Mouse (Mus musculus): ENCODE results near the gene Hdac10.

Hdac10 gene

DNA sequence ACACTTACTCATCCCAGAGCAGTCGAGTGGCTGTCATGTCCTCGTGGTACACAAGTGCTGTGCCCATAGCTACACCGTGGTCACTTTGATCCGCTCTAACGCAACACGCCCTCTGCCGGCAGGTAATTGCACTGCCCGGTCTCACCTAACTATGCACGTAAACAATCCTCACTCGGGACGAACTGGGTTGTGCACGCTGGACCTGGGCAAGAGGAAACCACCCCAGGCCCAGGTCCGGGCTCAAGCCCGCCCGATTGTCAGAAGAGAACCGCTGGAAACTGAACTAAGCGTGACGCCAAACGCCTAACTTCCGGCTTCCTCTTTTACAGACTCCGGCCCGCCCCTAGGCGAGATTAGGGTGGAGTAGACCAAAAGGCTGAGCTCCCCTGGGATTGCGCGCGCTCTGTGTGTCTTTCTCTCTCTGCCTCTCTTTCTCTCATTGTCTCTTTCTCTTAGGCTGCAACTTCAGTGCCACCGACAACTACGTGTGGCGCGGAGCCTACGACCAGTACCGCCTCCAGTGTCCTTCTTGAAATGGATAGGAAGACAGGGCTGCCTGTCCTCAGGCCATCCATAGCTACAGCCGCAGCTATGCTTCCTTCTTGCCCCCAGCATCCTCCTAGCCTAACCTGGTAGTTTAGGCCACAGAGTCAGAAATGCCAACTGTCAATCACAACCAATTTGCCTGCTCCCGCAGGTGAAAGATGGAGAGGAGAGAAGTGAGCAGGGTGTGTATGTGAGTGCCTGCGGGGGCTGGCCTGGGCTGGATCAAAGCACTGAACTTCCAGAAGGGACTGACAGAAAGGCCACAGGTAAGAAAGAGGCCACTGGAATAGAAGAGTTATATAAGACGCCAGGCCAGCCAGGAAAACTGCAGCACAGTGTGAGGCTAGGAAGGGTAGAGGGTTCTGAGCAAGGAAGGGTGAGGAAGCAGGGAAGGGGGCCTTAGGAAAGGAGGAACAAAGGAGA, at the start of gene Hdac10:
TSS of gene Hdac10 (minus strand) at position 319 of the 969 bp plus-strand sequence.
- CTCF ChIA-PET: interaction anchor here (0.6 to 3.4 kb wide), 3 partner anchors 17 to 117 kb away, joined by 3 to 15 read pairs (median 4); no protein-coding TSS in a partner anchor

DNA sequence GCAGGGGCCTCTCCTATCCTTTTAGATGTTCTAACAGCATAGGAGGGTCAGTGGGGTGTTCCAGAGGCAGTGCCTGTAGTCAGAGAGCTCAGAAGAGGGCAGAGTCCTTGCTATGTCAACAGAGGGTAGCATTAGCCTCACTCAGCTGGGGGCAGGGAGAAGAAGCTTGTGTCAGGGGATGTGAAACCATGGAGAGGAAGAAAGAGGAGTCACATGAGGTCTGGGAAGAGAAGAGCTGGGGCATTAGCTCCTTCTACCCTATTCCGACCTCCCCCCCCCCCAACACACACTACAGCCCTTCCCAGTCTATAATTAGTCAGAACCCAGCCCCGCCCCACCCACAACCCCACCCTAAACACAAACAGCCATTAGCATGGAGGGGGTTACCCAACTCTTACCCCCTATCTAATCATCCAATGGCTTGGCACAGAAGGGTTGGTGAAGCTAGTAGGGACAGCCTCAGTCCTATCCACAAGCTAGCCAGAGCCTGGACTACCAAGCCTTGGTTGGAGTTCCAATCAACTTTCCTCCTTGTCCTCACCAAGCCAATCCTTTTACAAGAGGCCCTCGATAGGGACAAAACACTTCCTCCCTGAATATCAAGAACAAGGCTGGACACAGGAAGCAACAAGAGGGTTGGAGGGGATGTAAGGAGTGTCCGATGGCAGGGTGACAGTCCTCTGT, 49.2 kb upstream of the Hdac10 start:
- CTCF ChIA-PET: interaction anchor here (0.5 to 0.8 kb wide), 2 partner anchors 10 to 50 kb away, joined by 3 to 5 read pairs; partner anchors contain the start of gene Hdac10

DNA sequence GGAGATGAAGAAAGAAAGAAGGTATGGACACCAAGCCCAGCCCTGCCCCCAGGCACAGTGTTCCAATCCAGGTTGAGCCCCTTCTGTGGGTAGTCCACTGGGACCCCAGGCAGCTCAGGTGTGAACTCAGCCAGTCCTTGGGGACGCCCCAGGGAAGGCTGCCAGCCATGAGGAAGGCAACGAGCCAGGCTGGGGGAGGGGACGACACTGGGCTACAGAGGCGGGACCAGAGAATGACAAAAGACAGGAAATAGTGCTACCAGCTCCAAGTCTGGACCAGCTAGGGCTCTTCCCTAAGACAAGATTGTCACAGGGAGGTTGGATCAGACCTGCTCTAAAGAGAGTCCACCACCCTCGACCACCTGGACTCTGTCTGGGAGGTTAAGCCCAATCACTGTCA, 48.6 kb upstream of the Hdac10 start:
- CTCF ChIA-PET: interaction anchor here (0.5 to 0.8 kb wide), 2 partner anchors 9 to 49 kb away, joined by 3 to 5 read pairs; partner anchors contain the start of gene Hdac10

DNA sequence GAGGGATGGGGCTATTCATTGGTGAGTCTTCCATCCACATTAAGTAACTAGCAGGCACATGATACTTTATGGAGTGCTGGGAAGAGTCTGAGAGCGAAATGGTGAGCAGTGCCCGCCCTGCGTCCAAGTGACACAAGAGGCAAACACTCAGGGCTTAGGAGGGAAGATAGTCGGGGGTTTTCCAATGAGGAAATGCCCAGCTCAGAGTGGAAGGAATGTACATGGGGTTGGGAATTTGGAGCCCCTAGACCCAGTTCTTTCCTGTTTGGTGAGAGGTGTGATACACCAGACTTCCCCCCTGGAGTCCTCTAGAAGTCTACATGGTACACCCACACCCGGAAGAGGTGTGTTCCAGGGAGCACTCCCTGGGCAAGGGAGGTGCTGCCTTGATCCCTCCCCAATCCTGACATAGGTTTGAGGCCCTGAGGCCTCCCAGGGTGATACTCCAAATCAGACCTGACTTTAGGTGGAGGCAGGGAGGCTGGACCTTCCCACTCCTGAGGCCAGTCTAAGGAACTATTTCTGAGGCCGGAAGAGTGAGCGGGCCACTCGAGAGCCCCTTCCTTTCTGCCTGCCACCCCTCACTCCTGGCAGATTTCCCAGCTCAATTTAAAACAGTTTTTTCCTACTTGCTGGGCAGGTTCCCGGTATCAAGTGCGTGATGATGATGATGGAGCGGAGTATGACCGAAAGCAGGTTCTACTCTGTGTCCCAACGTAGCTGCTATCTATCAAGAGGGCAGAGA, 47.1 kb upstream of the Hdac10 start:
- CTCF ChIA-PET: interaction anchor here (0.6 kb wide), 1 partner anchor 11 kb away, joined by 21 read pairs; no protein-coding TSS in a partner anchor

DNA sequence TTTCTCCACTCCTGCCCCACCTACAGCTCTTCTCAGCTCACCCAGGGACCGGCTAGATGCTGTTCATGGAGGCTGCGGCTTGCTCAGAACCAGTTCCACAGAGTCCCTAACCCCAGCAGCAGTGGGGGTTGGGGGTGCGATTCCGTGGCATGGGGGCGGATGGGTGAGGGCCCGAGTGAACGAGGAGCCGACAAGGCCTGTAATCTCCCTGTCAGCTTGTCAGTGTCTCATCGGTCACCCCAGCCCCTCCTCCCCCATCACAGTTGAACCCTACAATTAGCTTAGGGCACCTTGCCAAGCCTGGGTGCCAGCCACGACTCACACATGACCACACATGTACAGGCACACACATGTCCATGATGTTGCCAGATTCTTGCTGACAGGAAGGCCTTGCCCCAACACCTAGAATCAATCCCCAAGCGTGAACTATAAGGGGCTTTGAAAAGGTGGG, 46.4 kb upstream of the Hdac10 start:
- CTCF ChIA-PET: interaction anchor here (0.6 kb wide), 1 partner anchor 12 kb away, joined by 21 read pairs; no protein-coding TSS in a partner anchor

DNA sequence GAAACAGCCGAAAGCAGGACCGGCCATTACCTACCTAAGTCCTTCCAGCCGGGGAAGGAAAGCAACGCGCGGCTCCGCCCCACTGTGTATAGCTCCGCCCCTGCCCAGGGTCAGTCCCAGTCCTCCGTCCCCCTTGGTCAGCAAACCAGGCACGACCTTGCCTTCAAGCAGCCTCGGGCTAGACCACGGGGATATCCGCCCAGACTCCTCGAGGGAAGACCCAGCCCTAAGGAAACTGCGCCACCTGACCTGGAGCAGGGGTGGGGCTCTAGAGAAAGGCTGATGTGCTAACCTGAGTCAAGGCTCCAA, 45.4 kb upstream of the Hdac10 start:
- CTCF ChIA-PET: no interaction called here

DNA sequence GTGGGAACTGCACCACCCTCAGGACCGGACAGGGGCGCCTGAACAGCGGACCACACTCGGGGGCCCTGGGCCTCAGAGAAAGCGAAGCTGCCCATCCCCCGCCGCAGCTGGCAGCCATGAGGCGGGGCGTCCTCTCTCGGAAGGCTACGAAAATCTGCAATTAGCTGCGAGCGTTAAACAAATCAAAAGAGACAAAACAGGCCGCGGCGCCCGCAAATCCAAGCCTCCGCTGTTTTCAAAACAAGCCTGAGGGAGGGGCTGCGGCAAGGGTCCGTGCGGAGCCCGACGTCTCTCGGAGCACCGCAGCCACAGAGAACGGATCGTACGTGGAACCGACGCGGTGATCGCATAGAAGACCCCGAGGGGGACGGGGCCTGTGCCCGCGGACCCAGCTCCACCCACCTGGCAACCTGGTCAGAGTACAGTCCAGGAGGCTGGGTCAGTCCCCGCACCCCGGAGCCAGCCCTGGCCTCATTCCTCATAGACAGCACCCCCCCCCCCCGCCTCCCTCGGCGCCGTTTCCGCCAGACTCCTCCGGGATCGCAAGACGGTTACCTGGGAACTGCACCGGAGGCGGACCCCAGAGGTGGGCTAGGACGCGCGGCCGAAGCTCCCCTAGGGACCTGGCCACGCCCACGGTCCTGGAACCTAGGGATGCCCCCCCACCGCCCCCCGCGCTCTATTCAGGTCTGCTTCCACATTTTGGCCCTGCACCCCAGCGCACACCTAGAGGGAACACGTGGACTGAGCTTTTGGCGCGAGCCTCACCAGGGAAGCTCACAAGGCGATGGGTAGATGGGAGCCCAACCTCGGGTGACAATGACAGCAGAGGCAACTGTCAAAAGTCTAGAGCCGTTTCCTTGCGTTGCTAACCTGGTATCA, 44.8 kb upstream of the Hdac10 start:
- CTCF ChIA-PET: no interaction called here

DNA sequence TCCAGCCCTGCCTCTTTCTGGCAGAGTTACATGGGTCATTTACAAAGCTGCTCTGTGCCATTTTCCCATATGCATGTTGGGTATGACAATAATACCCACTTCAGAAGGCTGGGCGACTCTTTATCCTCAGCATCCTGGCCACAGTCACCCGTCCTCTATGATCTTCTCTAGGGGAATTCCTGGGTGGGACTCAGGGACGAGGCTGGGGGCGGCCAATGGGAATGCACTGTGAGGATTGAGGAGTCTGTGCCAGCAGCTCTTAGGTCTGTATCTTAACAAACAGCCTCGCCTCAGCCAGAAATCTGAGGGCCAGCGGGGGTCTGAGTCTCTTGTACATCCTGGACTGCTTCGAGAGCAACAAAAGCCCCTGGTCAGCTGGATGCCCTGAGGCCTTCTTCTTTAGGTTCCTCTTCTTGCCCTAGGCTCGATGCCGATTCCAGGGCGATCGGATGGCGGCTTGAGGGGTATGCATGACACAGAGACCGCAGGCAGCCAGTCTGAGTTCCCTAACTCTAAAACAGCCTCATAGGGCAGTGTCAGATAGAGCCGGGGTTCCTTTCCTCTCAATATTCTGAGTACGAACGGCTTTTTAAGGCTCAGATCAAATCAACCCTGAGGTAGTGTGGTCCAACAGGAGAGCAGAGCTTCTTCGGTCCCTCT, 43.9 kb upstream of the Hdac10 start:
- CTCF ChIA-PET: no interaction called here

DNA sequence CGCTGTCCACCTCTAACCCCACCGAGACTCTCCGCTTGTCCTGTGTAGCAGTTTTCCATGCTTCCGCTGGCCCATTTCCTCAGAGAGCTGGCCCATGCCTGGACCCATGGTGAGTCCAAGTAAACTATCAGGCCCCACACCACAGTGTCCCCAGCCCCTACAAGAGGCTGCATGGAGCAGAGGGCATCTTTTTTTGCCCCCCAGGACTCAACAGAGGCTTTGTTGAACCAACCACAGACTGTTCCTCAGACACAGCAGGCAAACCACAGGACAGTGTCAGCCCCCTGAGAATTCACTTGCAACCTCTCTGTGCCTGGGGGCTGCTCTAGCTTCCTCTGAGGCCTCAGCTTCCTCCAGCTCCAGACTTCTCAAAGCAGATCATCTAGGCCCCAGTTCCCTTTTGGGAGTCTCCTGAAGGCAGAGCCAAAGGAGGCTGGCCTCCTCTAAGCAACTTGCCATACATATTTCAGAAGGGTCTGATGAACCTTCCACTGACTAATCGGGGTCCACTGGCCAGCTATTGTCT, 43.1 kb upstream of the Hdac10 start:
- CTCF ChIA-PET: no interaction called here

DNA sequence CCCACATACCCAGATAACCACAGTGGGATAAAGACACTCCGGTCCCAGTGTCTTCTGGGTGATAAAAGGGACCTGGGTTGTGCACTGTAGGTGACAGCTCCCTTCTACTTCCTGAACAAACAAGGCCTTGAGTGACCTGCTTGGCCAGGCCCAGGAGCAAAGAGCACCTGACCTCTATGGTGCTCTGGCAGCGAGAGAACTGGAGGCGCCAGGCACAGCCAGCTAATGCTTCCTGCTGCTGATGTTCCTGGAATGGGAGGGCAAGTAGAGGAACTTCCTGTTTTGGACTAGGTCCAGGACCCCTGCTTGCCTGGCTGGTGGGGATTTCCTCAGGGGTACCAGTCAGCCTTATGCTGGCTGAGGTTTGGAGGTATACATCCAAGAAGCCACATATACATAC, 41.6 kb upstream of the Hdac10 start:
- CTCF ChIA-PET: no interaction called here

DNA sequence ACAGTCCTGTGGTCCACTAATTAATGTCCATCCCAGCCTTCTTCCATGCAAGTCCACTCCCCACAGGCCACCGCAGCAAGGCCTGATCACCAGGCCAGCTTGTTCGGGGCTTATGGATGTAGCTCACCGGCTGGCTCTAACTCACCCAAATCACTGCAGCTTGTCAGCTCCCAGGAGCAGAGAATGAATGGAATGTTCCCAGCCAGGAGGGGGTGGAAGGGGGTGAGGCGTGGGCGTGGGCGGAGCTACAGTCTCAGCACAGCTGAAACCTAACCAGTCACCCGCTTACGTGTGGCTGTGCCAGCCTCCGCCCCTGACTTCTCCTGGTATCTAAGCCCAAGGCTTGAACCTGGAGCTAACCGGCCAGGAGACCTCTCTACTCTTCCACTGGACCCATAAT, 40.9 kb upstream of the Hdac10 start:
- CTCF ChIA-PET: no interaction called here

DNA sequence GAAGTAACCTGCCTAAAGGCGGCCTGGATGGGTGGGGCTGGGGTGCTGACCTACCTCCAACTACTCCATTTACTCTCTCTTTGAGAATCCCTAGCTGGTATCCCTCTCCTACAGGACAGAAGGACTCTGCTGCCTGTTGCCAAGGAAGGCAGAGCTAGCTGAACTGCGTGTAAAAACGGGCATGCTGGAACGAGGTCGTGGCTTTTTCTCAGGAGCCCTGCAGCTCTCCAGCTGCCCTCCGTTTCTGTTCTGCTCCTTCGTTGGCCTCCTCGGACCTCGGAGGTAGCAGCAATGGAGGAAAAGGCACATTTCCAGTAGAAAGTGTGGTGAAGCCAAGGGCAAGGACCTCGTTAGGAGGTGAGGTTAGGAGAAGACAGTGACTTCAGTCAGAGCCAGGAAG, 40.4 kb upstream of the Hdac10 start:
- CTCF ChIA-PET: no interaction called here

DNA sequence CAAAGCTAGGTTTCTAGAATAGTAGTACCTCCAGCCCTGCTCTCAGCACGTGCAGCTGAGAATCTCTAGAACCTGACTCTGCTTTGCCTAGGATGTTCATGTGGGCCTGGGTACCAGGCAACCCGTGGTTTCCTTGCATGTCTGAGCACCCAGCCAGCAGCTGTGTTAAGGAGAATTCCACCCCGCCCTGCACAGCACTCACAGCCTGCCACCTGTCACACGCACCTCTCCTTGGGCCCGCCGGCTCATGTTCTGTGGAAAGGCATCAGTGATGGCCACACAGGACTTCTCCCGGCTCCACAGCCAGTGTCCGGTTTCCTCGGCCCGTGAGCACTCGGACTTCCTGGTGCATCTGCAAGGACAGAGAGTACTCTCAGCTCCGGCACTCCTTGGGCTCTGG, 37.0 kb upstream of the Hdac10 start:
- CTCF ChIA-PET: no interaction called here

DNA sequence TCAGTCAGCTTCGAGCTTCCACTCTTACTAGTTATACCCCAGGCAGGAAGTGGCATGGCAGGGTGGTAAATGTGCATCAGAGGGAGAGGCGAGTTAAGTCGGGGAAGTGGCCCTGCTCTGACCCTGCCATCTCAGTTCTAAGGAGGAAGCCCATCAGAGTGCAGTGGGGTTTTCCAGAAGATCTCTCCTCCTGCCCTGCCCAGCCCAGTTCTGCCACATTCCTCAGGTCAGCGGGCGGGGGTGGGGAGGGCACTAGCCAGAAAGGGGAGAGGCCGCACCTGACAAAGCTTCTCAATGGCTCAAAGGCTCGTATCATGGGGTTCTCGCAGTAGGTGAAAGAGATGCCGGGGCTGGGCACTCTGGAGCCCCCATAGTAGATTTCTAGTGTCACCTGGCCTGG, 32.9 kb upstream of the Hdac10 start:
- CTCF ChIA-PET: no interaction called here

DNA sequence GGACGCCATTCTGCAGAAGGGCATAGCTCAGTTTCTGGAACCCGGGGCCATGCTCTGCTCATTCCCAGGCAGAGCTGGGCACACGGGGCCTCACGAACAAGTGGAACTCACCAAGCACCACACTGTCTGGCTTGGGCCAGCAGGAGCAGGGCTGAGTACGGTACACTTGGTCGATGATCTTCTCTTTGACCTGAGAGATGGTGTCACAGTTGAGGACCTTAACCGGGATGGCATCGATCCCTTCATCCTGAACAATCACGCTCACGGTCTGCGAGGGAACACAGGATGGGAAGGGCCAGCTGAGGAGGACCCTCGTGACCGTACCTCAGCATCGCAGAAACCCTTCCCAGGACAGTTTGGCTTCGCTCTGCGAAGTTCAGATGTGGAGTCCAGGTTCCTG, 30.0 kb upstream of the Hdac10 start:
- CTCF ChIA-PET: interaction anchor here (1.5 kb wide), 1 partner anchor 12 kb away, joined by 4 read pairs; no protein-coding TSS in a partner anchor

DNA sequence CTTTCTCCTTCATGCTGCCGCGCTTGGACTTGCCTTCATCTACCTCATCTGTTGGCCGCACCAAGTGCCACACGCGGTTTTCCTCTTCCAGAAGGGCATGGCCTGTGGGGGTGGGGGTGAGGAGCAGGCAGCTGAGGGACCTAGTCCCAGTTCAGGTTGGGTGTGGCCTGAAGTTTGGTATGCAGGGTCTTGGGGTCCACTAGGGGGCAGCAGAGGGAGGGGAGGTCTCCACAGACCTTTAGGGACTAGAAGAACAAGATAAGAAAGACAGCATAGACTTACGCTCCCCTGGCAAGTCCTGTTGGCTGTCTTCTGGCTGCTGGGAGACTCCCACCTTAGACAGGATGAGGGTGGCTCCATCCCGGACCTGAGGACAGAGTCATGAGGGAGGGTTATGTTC, 29.5 kb upstream of the Hdac10 start:
- CTCF ChIA-PET: interaction anchor here (1.5 kb wide), 1 partner anchor 12 kb away, joined by 4 read pairs; no protein-coding TSS in a partner anchor

DNA sequence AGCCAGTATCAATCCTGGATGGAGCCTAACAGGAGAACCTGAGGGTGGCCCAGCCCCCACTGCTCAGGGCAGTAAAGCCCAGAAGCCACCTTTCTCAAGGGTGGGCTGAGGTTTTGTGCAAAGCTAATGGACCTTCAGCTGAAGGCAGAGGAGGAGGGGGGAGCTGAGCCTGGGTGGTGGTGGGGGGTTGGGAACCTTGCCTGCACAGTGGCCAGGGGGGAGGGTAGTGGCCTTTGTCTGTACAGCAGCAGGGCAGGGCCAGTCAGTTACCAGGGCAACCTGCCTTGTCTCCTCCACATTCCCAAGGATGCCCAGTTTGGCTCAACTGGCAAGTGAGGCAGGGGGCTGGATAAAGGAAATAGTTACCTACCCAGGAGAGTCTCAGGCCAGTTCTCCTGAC, 23.8 kb upstream of the Hdac10 start:
- CTCF ChIA-PET: no interaction called here

DNA sequence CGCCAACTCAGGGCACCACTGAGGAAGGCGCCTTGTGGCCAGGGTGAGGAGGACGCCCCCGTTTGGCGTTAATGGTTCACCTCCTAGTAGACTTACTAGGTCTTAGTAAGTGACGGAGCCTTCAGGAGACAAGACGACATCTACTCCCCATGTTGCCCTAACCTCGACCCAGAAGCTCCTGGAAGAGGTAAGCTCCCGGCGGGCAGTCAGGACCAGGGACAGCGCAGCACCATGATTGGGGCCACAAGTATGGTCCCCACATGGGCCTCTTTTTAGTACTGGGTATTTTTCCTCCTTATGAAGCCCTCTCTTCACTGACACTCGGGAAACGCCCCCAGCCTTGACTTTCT, 21.5 kb upstream of the Hdac10 start:
- CTCF ChIA-PET: no interaction called here

DNA sequence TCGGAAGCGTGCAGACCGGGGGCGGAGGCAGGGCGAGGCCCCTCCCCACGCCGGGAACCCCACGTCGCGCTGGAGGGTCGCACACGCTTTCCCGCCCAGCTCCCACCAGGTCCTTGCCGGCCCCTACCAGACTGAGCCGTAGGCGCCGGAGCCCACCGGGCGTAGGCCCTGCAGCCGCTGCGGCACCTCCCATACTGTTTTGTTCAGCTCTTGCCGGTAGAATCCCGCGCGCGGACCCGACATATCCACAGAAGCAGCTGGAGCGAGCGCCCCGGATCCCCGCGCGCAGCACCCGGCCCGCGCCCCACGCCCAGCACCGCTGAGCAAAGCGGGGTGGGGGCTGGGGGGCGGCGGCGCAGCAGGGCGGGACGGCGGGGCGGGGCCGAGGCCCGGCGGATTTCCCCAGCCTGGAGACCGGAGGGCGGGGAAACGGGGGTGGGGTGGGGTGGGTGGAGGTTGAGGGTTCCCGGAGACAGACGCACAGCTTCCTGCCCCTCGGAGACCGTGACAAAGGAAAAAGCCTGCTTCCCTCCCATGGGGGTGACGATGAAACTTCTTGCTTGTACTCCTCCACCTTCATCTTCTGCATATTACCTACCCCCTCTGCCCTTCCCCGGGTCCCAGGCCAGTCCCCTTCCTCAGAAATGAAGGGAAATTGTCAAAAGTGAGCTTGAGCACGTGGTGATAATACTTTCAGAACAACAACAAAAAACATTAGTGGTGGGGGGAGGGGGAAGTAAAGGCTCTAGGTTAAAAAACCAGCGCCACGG, 21.0 kb upstream of the Hdac10 start, which contains the start of gene Mapk11:
TSS of gene Mapk11 (minus strand) at position 358 of the 770 bp plus-strand sequence.
- CTCF ChIA-PET: interaction anchor here (0.6 kb wide), 1 partner anchor 196 kb away, joined by 3 read pairs; no protein-coding TSS in a partner anchor

All from spleen, embryonic (tissue).